Mouse (Mus musculus) hematopoietic stem cell, adult 5-6 weeks (primary cell): Measurements from ENCODE around the gene Cdc40. TPM values are rescaled to one million over a fixed set of nuclear protein-coding genes. Genes with fewer than 3 reads are reported as not detected.

Experiments
- ATAC-seq, 2 experiments: fragments of 125-278 bp in 1 of 2; replicated peaks in 1 of 2; 2 replicates each; pipeline ENCODE4 v1.8.0; 2016 to 2017; ENCODE audit warnings: inconsistent platforms in 2 of 2, mild to moderate bottlenecking in 2 of 2, moderate number of reproducible peaks in 2 of 2, low read depth in 1 of 2, moderate TSS enrichment in 1 of 2; ENCODE audit not compliant: low FRiP score in 2 of 2, poor library complexity in 2 of 2, severe bottlenecking in 2 of 2, insufficient read depth in 1 of 2, low TSS enrichment in 1 of 2
- total RNA-seq: library from RNA; stranded (forward); fragments of 172-1452, 232-1000 nt; gene quantifications from 2 replicates; pipeline ENCODE4 v1.2.3, GENCODE M21; 2017

The Cdc40 gene
- 41.9 and 48.4 TPM in 2 replicates for total RNA-seq

DNA sequence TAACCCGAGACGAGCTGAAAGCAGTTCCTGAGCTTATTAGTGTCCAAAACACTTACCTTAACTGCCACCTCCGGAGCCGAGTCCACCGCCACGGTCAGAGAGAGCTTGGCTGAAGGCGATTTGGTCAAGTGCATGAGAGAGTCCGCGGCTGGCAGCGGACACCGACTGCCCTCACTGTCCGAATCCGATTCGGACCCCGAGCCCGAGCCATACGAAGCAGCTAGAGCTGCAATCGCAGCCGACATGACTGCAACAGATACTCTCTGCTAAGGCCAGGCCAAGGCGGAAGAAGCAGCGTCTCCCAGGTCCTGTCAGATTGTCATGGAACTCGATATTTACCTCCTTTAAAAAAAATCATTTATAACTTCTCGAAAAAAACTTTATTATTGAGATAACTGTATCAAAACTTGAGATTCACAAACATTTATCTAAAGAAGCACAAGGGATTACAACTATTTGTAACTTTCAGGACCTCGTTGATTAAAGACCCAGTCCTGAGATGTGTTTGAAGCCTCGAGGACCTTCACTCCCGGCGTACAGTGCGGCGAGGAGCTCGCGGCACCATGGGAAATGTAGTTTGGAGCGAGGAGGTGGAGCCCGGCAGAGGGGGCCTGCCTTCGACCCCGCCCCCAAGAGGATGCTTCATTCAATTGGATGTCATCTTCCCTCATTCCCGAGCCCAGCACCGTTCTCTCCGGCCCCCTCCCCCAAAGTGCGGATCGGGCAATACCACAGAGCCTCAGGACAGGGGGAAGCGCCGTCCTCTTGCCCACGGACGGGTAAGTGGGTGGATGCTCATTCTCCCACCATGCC is at the start of gene Cdc40, which contains the start of gene Wasf1:
Cdc40 (minus strand) TSS at position 481 of the 813 bp plus-strand sequence.
Wasf1 (plus strand) TSS at position 645 of the 813 bp plus-strand sequence.
- peak; percentile 98 to 99 for ATAC-seq

DNA sequence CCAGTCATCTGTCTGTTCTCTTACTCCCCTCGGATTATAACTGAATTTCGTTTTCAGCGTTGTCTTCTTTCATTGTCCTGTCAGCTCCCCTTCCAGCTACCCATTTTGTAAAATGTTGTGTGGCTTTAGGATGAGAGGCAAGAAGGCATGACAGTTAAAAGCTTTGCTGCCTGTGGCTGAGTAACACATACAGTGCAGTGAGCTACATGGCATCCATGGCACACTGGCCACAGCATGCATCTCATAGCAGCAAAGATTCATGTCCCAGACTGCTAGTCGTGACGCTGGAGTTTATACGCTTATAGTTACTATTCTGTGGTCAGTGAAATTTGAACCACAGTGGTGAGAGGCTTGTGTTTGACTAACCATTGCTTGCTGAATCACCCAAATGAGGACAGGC is 36.4 kb upstream of the Cdc40 start:
- ATAC-seq = no peak

DNA sequence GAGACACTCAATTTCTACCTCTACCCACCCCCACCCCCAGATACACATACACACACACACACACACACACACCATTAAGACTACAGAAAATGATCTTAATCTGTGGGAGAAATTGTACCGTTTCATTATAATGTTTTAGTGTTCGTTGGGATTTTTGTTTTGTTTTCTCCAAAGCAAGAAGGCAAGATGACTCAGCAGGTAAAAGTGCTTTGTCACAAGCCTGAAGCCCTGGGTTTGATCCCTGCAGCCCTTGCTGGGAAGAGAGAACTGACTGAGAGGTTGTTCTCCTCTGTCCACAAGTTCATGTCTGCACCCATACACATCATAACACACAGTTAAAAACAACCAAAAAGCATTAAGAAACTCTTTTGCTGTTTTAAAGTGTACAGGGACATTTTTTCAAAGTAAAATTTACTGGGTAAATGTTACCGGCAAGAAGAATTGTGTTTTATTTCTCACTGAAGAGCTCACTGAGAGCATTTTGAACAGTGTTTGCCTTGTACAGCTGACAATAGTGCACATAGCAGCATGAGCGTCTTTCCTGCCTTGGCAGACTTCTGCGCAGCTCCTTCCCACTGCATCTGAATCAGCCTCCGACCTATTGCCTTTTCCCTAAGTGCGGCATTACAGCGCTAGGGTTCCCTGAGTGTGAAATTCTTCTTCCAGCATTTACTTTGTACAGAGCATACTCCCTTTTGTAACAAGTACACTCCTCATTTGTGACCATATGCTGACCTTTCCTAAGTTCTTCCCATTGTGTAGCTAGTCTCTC is 35.7 kb upstream of the Cdc40 start:
- ATAC-seq = no peak

DNA sequence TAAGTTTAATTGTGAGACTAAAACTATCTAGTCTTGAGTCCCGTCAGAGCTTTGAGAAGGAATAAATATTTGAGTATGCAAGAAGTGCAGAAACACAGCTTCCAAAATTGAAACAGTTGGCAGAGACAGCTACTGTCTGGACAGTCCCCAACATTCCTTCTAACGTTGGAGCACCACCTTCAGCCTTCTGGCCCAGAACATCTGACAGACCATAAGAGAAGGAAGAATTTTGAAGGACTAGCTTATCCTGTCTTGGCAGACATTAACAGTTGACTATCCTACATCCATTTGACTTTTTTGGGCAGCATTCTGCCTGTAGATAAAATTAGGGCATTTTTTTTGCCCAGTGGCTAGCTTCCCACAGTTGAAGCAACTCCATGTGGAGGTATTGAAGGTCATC is 32.1 kb upstream of the Cdc40 start:
- no peak for ATAC-seq

DNA sequence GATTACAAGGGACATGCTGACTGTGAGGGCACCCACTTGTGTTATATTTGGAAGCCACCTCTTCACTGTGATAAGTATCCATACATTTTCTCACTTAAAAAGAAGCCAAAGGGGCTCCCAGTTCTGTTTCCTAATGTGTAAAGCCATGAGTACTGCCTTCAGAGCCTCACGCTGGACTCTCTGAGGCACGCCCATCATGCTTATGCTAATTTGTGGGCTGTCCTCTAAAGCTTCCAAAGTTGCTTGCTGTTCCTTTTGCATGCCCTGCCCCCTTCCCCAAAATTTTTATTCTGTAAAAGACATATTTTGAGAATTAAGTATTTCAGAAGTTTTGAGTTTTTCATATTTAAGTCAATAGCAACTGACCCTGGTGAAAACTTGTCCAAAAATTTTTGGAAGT is 27.7 kb upstream of the Cdc40 start:
- ATAC-seq = no peak

DNA sequence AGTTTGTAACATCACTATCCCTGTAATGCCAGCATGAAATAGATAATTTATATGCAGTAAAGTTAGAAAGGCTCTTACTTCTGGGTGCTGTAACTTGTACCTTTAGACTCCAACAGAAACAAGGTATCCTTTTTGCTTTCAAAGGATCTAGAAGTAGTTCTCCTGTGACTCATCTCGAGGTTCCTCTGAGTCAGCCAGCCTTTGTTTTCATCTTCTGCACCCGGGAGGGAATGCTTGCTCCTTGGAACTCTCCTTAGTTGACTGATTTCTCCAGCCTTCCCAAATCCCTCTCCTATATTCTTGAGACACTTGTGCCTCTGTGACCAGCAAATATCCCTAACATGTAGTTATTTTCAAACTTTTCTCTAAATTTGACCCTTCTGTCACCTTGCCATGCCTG is 25.5 kb upstream of the Cdc40 start:
- ATAC-seq = no peak

DNA sequence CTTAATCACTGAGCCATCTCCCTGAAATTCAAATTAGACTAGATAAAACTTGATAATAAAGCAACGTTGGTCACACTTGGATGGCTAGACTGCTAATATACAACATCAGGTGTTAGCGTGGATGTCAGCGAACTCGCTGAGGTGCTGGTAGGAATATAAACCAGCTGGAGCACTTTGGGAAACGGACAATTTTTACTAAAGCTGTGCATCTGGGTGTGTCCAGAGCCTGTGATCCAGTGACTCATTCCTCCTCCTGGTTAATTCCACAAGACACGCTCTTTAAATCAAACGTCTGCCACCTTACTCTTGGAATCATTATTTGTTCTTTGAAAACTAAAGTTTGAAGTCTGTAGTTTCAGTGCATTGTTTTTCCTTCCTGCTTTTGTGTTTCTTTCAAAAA is 23.7 kb upstream of the Cdc40 start:
- no peak for ATAC-seq

DNA sequence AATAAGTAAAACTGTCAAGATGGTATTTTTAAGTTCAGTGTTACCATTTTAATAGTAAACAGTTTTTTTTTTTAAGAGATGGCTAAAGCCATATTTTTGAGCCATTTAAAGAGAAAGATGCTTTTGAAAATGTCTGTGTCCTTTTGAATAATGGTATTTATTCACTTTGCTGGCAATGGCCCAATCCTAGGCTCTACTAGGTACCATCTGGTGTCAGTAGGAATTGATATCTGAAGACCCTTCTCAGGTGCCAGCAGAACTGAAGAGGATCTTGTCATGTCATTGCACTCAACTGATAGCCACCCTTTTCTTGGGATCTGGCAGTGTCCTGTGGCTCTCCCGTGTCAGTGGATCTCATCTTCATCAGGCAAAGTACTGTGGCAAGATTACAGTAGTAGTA is 23.0 kb upstream of the Cdc40 start:
- ATAC-seq = no peak

DNA sequence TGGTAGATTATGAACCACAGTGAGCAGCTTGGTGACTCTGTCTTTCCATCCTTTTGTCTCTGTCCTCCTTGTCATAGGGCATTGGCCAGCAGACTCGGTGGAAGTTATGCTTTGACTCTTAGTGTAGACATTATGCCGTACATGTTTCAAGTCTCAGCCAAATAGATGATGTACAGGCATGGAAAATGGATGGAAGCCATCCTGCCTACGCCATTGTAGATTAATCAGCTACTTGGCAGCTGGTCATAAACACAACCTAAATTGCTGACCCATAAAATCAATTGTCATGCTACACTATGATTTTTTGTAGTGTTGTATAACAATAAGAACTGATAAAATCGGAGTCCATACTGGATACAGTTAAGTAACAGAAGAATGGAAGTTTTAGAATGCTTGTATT is 18.7 kb upstream of the Cdc40 start:
- no peak for ATAC-seq

DNA sequence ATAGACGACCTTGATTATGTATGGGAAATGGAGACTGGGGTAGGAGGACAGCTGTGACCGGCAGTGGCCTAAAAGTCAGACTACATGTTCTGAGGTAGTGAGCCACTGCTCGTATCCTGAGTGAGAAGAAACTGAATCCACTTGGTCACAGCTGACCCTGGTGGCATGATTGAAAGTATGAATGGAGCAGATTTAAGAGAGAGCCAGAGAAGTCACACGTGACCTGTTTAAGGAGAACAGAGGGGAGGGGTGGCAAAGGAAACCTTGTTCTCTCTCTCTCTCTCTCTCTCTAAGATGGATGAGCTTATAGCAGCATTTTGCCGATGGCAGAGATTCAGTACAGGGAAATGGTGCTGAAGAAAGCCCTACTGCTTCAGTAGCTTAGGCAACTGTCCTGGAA is 13.5 kb upstream of the Cdc40 start:
- no peak for ATAC-seq

DNA sequence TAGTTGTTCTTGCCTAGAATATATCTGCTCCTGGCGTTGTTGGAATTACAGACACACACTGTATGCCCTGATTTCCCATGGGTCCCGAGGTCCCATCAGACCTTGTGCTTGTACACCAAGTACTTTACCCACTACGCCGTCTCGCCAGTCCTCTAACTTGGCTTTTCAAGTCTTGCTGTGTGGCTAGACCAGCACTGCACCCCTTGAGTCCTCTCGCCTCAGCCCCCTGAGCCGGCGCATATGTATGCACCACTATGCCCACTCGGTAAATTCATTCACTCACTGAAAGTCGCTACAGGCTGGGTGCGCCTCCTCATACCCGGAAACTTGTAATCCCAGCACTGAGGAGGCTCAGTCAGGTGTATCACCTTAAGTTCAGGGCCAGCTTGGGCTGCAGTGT is 12.7 kb upstream of the Cdc40 start:
- no peak for ATAC-seq

DNA sequence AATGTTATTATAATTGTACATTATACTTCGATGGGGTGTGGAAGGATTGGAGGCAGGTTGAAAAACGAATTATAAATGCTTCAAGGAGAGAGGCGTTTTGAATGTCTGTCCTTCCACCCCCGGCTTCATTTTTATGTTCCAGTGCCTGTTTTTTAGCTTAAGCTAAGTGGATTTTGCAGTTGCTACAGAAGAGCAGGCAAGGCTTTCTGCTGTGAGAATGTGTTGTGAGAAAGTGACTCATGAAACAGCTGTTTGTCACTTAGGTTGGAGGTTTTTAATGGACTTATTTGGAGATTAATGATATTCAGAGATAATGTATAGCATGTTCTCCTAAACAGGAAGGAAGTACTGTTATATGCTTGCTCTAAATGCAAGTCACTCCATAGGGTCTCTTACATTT is 6.0 kb upstream of the Cdc40 start:
- ATAC-seq = no peak

DNA sequence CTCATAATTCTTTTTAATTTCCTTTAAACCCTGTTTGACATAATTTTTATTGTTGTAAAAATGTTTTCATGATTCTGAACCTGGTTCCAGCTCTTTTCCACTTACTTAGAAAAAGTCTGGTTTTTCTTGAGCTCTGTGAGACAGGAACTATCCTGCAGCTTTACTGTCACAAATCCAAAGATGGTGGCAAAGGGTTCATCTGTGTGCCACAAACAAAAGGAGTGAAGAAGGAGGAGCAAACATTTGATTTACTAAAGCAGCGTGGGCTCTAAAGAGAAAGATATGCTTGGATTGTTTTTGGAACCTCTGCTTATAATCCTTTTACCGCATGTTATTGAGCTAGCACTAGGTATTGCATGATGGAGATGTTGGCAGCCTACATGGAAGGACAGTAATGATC is 4.2 kb upstream of the Cdc40 start:
- no peak for ATAC-seq

DNA sequence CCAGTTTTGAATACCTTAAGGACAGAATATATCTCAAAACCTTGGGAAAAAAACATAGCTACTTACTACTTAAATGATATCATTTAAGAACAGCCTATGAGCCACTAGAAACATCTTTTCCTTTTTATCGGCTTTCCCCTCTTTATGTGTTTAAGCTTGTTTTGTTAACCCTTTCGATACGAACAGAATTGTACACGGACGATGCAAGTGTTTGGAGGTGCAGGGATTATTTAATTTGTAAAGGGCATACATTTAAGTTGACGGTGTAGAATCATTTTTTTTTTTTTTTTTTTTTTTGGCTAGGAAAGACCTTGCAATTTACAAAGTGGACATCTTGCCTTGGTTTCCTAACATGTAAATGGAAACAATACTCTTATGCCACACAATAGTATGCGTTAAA is 2.3 kb upstream of the Cdc40 start:
- no peak for ATAC-seq

DNA sequence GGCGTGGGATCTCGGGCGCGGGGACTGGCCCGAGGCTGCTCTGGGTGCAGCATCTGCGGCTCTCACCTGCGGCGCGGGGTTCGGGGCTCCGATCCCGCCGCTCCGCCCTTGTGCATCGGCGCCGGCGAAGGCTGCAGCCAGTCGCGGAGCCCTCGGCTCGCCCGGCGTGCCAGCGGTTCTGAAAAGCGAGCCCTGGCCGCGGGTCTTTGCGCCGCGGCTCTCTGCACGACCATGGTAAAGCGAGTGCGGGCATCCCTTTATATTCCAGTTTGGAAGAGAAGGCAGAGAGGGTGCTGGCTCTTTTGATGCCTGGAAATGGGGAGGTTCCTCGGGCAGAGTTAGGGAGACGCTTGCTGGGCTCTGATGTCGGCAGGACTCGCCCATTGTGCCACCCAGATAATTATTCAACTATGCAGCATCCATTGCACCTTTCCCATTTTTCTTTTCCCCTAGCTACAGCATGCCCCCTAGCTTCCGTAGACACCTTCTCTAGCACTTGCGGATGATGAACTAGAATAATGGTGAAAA is 1.2 kb upstream of the Cdc40 start:
- ATAC-seq = no peak

DNA sequence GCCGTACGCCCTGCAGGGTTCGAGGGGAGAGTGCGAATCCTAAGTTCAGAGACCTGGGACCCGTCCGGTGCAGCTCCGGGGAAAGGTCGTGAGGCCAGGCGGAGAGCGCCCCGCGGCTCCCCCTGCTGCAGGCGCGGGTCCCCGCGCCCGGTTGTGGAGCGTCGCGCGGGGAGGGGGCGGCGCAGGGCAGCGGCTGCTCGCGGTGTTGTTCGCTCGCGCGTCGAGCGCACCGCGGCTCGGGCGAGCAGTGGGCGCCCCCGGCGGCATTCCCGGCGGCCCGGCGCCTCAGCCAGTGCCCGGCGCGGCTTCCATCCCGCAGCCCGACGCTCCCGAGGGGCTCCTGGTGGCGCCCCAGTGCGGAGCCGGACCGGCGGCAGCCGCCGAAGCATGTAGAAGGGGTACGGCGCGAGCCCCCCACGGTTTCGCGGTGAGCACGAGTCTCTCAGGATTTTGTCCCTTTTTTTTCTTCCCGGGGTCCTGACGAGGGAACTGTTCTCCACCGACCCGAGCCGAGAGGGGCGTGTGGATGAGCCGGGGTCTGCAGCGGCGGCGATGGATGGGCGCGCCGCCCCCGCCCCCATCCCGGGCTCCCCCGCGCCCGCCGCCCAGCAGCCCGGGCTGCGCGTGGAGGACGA is 650 bp upstream of the Cdc40 start:
- ATAC-seq = peak in 1 of 2 experiments; percentile 10; a peak in 1 of 4 replicates

DNA sequence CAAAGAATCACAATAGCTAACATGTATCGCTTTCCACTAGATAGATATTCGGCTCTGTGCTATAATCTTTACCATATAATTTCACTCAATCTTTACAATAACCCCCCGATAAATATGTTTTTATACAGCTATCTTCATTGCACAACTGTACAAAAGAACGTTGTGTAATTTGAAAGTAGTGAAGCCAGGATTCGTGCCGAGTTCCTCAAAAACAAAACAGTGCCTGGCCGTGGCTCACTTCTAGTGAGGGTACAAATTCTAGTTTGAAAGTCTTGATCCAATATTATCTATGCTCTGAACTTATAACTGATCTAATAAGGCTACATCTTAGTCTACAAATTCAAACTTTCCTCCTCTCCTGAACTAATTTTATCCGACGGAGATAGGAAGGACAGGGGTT is 778 bp downstream of the Cdc40 start:
- no peak; a peak in 1 of 4 replicates for ATAC-seq

DNA sequence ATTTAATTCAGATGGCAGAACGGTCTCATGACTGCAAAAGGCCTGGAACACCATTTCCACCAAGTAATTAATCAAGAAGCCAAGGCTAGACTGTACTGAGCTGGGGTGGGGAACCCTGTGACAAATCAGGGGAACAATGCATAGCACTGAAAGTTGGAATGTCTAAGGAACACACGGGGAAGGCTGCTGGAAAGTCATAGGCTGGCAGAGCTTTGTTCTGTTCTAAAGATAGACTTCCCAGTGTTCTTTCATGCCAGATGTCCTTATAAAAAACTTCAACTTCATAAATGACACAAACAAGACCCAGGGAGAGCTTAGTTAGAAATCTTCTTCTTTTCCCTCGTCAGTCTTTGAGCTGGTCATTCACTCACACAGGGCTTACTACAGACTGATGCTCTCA is 1.9 kb downstream of the Cdc40 start:
- no peak for ATAC-seq
